Mouse (Mus musculus): Measurements from ENCODE around the gene Caskin2.

The Caskin2 gene

GRCm38 (mm10) chr11:115831518-115831917 lies 18.1 kb upstream of the Caskin2 start:
- in situ Hi-C loops (cut with MseI, MboI): no loop called here

GRCm38 (mm10) chr11:115830550-115831325 lies 17.3 kb upstream of the Caskin2 start:
- in situ Hi-C loops (cut with MseI, MboI): no loop called here

GRCm38 (mm10) chr11:115829036-115829435 lies 15.6 kb upstream of the Caskin2 start:
- in situ Hi-C loops (cut with MseI, MboI): no loop called here

GRCm38 (mm10) chr11:115827624-115828023 lies 14.2 kb upstream of the Caskin2 start:
- in situ Hi-C loops (cut with MseI, MboI): no loop called here

GRCm38 (mm10) chr11:115826487-115826886 lies 13.0 kb upstream of the Caskin2 start:
- in situ Hi-C loops (cut with MseI, MboI): no loop called here

- in situ Hi-C loops (cut with MseI, MboI): no loop called here
Observed at GRCm38 (mm10) chr11:115824813-115825212, 11.4 kb upstream of the Caskin2 start.

- in situ Hi-C loops (cut with MseI, MboI): no loop called here
Observed at GRCm38 (mm10) chr11:115823774-115824740, 10.6 kb upstream of the Caskin2 start, which contains the start of gene Llgl2. Llgl2 (plus strand) TSS chr11:115824049.

- in situ Hi-C loops (cut with MseI, MboI): no loop called here
Observed at GRCm38 (mm10) chr11:115821001-115821400, 7.6 kb upstream of the Caskin2 start.

GRCm38 (mm10) chr11:115819915-115820623 lies 6.6 kb upstream of the Caskin2 start:
- in situ Hi-C loops (cut with MseI, MboI): no loop called here

GRCm38 (mm10) chr11:115817331-115817730 lies 3.9 kb upstream of the Caskin2 start:
- in situ Hi-C loops (cut with MseI, MboI): no loop called here

- in situ Hi-C loops (cut with MseI, MboI): loop anchor here (5.0 kb wide), 1 partner anchor 88 kb away; no protein-coding TSS in a partner anchor
Observed at GRCm38 (mm10) chr11:115814605-115815450, 1.4 kb upstream of the Caskin2 start, which contains the start of gene Tsen54. Tsen54 (plus strand) TSS chr11:115814724.

- in situ Hi-C loops (cut with MseI, MboI): loop anchor here (5.0 kb wide), 1 partner anchor 85 kb away; no protein-coding TSS in a partner anchor
Observed at GRCm38 (mm10) chr11:115812533-115813420, 662 bp downstream of the Caskin2 start.

- in situ Hi-C loops (cut with MseI, MboI): loop anchor here (5.0 kb wide), 1 partner anchor 85 kb away; no protein-coding TSS in a partner anchor
Observed at GRCm38 (mm10) chr11:115812095-115812494, 1.3 kb downstream of the Caskin2 start.

GRCm38 (mm10) chr11:115811381-115812093 lies 1.9 kb downstream of the Caskin2 start:
- in situ Hi-C loops (cut with MseI, MboI): loop anchor here (5.0 kb wide), 1 partner anchor 84 kb away; no protein-coding TSS in a partner anchor

- in situ Hi-C loops (cut with MseI, MboI): loop anchor here (5.0 kb wide), 1 partner anchor 83 kb away; no protein-coding TSS in a partner anchor
Observed at GRCm38 (mm10) chr11:115810377-115810776, 3.1 kb downstream of the Caskin2 start.

GRCm38 (mm10) chr11:115809311-115809781 lies 4.1 kb downstream of the Caskin2 start:
- in situ Hi-C loops (cut with MseI, MboI): no loop called here

- in situ Hi-C loops (cut with MseI, MboI): no loop called here
Observed at GRCm38 (mm10) chr11:115808696-115809310, 4.6 kb downstream of the Caskin2 start.

- in situ Hi-C loops (cut with MseI, MboI): no loop called here
Observed at GRCm38 (mm10) chr11:115807971-115808370, 5.5 kb downstream of the Caskin2 start.

All from mouse trophoblast stem cell (cell line).